Mouse (Mus musculus): ENCODE data around the gene Morn3. TPM values are rescaled to one million over a fixed set of nuclear protein-coding genes. Genes with fewer than 3 reads are reported as not detected.

Gene Morn3
- total RNA-seq, 2 experiments from 2014 or later = not detected

DNA sequence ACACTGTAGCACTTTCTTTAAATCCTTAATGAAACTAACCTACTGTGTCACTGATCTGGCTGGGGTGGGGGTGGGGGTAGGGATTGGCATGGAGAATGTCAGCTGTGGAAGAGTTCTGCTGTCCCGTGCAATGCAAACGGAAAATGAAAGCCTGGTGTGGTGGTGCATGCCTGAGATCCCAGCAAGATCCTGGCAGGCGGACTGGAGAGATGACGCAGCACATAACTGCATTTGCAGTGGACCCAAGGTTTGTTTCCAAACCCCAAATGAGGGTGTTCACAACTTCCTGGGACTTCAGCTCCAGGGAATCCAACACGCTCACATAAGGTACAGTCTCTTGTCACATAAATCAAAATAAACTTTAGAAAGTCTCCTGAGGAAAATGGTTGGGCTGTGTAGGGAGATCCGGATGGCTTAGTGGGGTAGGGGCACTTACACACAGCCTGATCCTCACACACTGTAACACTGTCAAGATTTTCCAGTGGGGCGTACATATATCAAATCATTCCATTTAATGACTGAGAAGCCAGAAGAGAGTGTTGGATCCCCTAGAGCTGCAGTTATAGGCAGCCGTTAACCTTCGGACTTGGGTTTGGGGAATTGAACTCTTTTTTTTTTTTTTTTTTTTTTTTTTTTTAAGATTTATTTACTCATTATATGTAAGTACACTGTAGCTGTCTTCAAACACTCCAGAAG lies 14.0 kb upstream of the Morn3 start:
- peak; percentile 66 for DNase-seq (ENCODE audit: low spot score)

DNA sequence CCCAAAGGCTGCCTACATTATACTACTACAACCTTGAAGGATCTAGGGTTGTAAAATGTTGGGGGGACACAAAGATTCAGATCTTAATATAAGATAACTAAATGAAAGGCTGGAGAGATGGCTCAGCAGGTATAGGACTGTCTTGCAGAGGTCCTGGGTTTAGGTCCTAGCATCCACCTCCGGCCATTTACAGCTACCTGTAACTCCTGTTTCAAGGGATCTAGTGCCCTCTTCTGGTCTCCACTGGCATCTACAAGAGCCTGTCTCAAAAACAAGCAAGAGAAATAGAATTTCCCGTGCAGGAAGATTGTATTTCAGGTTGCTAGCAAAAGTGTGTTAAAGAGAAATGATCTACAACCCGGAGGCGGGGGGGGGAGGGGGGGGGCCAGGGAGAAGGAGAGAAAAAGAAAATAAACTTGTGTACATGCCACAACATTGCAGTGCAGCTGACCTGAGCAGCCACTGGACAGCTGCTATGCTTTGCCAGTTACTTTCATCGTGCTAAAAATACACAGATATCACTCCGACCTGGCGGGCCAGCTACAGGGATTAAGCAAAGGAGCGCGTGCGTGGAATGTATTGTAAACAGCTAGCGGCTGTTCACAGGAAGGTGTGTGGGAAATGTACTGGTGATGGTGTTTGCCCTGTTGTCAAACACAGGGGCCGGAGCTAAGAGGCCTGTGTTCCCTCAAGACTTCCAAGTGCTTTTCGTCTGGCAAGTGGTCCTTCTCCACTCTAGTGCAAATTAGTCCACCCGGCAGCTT lies 13.1 kb upstream of the Morn3 start:
- peak; percentile 69 for DNase-seq (ENCODE audit: low spot score)

DNA sequence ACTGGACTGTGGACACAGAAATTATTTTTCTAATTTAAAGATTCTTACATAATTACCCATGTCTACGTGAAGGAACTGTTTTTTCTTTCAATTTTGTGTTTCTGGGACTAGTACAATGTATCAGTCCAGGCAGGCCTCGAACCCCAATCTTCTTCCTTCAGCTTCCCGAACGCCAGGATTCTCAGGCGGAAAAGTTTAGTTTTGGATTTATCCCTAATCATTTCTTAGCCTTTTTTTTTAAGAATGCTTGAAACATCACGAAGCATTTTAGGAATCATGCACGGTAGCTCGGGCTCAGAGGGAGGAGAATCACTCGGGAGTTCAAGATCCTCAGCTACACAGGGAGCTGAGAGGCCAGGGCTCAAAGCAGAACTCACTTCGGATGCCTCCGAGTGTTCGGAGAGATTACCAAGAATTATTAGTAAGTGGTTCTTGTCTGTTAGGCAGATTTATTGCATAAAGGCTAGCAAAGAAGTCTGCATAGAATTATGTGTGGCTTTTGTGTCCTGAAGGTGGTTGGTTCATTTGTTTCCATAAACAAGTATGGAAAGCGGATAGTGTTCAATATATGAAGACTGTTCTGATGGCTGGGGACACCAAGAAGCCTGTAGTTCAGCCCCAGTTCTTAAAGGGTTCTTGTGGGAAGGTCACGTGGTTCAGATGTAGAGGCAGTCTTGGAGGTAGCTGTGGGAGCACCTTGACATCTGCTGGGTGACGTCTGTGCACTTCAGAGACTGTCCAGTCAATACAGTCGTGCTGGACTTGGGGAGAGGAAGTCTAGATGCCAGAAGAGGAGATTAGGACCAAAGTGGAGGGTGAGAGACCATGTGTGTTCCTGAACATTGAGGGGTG lies 11.7 kb upstream of the Morn3 start:
- DNase-seq (ENCODE audit: low spot score) = no peak

DNA sequence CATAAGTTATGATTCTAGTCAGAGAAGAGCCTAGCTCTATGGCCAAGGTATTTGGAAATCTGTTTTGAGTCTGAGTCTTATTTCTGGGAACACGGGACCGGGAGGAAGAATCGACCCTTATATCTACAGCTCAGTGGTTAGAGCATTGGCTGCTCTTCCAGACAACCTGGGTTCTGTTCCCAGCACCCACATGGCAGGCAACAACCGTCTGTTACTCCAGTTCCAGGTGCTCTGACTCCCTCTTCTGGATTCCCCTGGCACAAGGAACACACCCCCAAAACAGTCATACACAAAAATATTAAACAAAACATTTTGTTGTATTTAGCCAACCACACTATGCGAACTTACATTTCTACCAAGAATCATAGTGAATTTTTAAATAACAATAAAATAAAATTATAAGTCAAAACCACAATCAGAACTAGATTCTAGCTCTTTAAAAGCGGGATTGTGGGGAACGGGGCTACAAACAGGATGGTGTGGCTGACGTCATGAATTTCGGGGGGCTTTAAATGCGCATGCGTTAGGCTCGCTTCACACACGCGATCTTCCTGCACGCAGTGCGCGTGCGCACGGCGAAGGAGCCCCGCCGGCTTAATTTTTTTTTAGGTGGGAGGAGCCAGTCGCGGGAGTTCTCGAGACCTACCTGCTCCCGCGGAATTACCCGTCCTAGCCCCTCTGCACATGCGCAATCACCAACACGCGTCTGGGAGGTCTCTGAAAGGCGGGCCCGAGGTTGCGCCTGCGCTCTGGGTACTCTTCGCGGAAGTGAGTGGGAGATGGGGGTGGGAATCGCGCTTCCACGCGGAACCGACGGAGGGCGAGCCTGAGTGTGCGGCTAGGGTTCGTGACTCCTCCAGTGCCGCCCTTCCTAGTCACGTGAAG lies 10.8 kb upstream of the Morn3 start:
- peak; percentile 99 for DNase-seq (ENCODE audit: low spot score)

DNA sequence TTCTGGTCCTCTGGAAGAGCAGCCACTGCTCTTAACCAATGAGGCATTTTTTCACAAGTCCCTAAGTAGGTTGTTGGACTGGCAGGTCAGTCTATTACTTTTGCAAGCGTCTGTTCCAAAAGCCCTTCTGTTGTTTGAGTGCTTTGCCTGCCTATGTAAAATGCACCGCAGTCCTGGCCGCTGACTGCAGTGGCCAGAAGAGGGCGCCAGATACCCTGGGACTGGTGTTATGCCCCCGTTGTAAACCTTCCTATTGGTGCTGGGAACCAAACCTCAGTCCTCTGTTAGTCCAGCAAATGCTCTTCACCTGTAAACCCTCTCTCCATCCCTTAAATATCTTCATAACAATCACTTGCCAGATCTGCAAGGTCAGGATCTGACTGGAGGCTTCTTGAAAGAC lies 4.9 kb upstream of the Morn3 start:
- DNase-seq (ENCODE audit: low spot score) = no peak

DNA sequence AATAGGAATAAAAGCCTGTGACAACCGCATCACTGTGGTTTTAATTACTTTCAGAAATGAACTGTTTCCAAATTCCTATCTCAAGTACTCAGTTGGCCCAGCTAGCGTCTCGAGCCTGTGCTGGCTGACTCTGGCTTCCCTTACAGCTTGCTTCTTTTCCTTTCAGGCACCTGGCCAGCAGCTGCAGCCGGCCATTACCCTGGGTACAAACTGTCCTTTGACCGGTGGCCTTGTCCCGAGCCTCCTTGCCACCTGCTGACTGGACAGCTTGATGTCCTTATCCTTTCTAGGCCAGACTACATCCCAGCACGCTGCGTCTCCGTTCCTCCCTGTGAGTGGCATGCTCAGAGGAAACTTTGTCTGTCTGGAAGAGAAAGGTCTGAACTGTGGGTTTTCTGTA lies 4.1 kb upstream of the Morn3 start:
- peak; percentile 86 for DNase-seq (ENCODE audit: low spot score)

DNA sequence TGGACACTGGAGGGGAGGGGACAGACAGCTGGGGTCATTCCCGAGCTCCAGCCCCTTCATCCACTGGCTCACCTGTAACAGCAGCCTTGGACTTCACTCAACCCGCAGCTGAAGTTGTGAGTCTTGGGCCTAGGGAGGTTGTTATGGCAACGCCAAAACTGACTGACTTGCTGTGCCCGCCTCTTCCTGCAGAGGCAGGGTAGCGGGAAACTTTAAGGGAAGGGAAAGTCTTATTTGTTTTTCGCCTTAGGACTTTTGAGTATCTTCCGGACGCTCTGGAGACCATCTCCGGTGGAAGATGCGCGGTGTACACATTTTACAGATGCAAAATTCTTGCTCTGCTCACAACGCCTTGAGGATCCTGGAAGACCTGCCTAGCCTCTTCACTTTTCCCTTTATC lies 2.5 kb upstream of the Morn3 start:
- DNase-seq (ENCODE audit: low spot score) = no peak

DNA sequence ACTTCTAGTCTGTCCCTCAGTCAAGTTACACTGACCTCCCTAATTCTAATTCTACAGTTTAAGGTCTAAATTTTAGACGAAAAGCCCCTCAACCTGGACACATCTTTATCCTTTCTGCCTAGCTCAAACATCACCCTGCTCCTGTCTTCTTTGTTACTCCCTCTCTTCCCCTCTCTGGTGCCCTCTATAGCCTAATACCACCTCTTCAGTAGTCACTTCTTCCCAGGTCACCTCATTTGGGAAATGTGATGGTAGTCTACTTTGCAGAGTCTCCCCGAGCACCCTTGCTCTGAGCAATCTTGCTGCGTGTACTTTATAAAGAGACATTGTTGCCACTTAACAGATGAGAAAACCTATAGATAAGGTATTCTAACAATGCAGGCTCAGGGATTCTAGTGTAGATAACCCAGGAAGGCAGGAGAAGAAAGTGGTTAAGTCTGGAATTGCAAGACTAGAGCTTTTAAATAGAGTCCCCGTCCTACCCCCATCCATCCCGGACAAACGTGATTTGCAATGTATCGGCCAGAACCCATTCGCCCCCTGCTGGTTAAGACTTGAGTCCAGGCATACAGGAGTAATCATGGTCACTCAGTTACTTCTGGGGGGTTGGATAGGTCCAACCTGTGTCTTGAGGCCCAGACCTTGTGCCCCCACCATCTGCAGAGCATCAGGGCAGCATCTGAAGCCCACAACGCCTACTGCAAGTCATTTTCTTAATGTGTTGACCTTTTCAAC lies 1.1 kb downstream of the Morn3 start:
- peak; percentile 83 for DNase-seq (ENCODE audit: low spot score)

DNA sequence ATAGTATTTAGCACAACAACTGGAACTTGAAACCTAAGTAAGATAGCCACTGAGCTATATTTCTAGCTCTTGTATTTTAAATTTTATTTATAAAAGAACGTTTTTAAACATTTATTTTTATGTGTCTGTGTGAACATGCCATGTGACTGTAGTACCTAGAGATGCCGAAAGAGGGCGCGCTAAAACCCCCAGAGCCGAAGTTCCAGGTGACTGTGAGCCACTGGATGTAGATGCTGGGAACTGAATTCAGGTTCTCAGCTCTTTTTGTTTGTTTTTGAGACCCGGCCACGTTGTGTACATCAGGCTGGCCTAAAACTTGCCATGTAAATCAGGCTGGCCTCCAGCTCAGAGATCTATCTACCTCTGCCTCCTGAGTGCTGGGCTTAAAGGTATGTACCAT lies 3.0 kb downstream of the Morn3 start:
- DNase-seq (ENCODE audit: low spot score) = no peak

DNA sequence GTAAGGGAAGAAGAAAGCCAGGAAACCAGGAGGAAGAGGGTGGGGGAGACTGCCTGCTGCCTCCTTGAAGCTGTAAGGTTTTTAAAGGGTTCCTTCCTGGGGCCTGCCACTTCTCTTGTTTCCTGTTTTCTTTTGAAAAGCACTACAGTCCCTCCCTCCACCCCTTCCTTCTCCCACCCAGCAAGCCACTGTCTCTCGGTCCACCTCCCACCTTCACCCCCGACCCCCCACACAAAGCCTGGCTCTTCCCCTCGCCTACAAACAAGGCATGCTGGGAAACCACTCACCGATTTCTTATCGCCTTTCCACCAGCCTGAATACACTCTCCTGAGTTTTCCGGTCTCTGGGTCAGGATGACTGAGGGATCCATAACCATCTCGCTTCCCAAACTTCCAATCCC lies 6.0 kb downstream of the Morn3 start:
- no peak for DNase-seq (ENCODE audit: low spot score)

DNA sequence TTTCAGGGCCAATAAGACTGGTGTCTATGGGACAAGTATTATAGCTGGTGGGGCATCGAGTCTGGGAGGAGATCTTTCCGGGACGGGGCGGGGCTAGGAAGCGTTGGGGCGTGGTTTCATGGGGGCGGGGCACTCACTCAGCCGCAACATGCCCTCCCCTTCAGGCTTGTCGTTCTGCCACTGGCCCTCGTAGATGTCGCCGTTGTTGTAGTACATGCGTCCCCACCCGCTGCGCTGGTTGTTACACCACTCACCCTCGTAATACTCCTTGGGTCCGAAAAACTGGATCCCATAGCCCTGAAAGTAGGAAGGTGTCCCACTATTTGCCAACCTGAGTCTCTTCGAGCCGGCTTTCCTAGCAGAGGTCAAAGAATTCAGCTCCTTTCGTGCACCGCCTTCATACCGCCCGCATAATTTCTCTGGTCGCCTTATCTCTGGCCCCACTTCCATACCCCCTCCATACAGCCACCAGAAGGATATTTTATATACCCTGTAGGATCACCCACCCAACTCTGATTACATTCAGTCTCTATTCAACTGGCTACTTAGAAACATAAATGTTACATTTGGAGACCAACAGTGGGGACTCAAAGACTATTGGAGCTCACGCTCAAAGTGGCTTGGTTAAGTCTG lies 7.6 kb downstream of the Morn3 start:
- DNase-seq (ENCODE audit: low spot score) = peak; percentile 87

DNA sequence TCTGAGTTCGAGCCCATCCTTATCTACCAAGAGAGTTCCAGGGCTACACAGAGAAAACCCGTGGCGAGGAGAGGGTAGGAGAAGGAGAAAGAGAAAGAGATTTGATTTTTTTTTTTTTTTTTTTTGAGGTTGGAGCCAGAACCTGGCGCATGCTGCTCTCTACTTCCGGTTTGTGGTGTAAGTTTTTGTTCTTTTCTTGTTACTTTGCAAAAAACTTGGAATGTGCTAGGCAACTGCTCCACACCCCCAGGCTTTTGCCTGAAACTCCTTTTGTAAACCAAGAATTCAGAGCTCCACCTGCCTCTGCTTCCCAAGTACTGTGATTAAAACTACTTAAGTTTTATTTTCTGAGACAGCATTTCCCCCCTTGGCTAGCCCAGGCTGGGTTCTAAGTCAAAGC lies 8.7 kb downstream of the Morn3 start:
- DNase-seq (ENCODE audit: low spot score) = no peak

DNA sequence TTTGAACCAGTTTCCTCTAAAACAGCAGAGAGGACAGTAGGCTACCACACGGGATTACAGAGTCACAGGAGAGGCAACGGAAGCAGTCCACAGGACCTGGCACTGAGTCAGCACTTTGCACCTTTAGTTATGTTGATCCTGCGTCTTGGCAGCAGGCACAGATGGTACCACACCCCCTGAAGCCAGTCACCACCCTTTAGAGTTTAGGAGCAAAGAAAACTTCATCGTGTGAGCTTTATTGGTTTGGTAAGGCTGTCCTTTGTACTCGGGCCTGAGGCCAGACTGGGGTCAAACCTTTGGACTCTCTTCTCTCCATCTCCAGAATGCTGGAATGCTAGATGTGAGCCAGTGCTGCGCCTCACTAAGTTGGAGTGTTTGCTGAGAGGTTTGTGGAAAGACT lies 11.3 kb downstream of the Morn3 start:
- no peak for DNase-seq (ENCODE audit: low spot score)

DNA sequence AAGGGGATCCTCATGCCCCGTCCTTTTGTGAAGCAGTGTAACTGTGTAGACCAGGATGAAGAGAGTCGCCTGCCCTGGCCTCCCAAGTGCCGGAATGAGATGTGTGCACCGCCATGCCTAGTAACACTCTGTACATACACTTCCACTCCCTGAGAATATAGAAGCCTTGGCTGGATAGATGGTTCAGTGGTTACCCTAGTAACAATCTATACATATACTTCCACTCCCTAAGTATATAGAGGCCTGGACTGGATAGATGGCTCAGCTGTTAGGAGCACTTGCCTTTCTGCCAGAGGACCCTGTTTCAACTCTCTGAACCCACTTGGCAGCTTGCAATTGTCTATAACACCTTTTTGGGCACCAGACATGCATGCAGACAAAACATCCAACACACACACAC lies 11.7 kb downstream of the Morn3 start:
- DNase-seq (ENCODE audit: low spot score) = no peak

DNA sequence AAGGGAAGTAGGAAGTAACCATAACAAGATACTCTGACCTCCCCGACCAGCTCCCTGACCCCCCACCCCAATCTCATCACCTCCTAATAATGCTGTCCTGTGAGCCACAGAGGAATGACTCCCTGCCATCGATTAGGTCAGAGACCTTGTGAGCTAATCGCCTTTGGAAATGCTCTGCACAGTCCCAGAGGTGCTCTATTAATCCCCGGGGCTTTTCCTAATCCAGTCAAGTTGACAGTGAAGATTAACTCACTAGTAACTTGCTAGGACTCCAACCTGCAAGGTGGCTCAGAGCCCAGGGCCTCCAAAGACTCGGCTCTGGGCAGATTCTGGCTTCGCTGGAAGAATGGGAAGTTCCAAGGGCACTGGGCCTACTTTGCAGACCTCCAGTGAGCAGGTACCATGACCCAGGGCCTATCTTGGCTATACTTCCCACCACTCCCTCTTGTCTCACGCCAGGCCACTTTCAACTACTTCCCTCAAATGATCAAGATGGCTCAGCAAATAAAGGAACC lies 13.1 kb downstream of the Morn3 start:
- DNase-seq (ENCODE audit: low spot score) = no peak

DNA sequence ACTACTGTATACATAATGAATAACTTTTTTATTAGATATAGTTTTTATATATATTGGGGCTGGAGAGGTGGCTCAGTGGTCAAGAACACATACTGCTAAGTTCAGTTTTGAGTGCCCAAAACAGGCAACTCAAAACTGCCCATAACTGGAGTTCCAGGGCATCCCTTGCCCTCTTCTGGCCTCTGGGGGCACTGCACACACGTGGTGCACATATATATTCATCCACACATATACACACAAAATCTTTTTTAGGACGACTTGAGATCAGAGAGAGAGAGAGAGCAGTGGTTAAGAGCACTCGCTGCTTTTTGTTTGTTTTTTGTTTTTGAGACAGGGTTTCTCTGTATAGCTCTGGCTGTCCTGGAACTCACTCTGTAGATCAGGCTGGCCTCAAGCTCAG lies 15.5 kb downstream of the Morn3 start:
- no peak for DNase-seq (ENCODE audit: low spot score)

DNA sequence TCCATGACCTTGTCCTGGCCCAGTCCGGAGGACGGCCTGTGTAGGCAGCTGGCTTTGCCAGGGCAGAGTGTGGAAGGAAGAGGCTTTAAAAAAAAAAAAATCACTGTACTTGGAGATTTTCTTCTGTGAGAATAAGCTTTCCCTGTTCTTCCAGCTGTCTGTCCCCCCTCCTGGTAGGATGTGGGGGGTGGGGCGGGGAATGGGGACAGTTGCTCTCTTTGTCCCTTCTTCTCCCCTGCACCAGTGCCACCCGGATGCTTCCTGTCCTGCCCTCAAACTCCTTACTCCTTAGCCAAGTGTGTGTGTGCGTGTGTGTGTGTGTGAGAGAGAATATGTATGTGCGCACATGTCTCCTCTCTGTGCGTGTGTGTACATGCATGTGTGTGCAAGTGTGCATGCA lies 17.1 kb downstream of the Morn3 start:
- DNase-seq (ENCODE audit: low spot score) = no peak

DNA sequence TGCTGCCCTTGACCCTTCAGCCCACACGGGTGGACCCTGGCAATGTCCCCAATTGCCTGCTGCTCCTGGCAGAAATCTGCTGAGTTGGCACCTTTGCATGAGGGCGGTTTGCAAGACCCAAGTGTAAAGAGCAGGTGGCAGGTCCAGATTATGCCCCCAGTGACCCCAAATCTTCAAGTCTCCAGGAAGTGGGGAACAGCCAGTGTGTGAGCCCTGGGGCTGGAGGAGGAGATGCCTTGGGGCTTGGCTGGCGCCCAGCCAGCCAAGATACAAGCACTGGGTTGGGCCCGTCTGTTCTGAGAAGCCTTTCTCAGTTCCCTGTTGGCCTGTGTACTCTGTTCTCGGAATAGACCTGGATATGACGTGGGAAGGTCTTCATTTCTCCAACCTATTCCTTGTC lies 19.4 kb downstream of the Morn3 start:
- no peak for DNase-seq (ENCODE audit: low spot score)

DNA sequence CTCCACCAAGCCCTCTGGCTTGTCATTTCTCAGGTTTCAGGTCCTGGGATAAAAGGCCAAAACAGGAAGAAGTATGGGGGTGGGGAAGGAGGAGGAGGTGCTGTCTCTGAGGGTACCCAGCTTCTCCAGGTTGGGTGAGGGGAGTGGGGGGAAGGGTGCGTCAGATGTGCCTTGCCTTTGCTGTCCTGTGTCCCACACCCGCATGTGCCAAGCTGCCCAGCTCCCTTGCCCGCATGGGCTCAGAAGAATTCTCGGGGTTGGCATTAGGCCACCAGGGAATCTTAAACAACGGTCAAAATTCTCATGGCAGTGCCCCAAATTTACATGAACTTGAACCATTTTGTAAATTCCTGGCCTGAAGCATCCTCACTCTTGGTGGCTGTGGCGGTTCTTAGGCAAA lies 20.4 kb downstream of the Morn3 start:
- no peak for DNase-seq (ENCODE audit: low spot score)

Measured in gastrocnemius, adult 18-20 months (tissue).